Mouse (Mus musculus): ENCODE data around the gene Hspe1. TPM values are rescaled to one million over a fixed set of nuclear protein-coding genes. Genes with fewer than 3 reads are reported as not detected.
A peak's percentile ranks its signal among the peaks of the same experiment; 100 is the strongest.

The Hspe1 gene
- polyA plus RNA-seq, 1 experiment = 914 TPM

DNA sequence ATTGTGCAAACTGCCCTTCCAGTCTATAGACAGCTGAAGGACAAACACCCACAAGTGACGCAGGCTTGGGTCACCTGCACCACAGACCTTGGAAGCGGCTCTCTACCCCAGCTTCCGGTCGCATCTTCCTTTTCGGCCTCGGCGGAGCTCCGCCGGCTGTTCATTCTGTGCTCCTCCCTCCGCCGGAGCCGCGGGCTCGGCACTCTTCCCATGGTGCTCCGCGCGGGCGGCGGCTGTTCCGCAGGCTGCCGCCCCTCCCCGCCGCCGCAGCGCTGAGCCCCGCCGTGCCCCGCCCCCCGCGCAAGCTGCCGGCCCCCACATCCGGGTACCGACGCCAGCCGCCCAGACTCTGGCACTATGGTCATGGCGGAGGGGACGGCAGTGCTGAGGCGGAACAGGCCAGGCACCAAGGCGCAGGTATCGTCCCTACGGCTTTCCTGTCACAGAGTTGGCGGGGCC is 43.0 kb downstream of the Hspe1 start, which contains the start of gene Mob4:
Gene Mob4 (plus strand): TSS at position 289 of the 459 bp plus-strand sequence.
- Histone ChIP-seq H3K4me3 (ENCODE audit: insufficient read depth, poor library complexity, severe bottlenecking) (peak within 1 kb of the TSS; percentile 80), H3ac (ENCODE audit: control insufficient read depth, insufficient read length, low read depth) (peak within 1 kb of the TSS; percentile 99), H3K79me3 (ENCODE audit: low read depth) (peaks cover 42% of the 10 kb centered on the region), H3K79me2 (ENCODE audit: control insufficient read depth, insufficient read depth) (peaks cover 49% of the 10 kb centered on the region), H3K36me3 (ENCODE audit: control insufficient read depth, insufficient read depth) (peaks cover 10% of the 10 kb centered on the region), H3K27me3 (ENCODE audit: control insufficient read depth, insufficient read depth, insufficient read length) (no peaks in the 10 kb centered on the region)
- TF ChIP-seq CTCF (IDR thresholded peaks at IDR 0.05; ENCODE audit: control insufficient read depth, insufficient read depth, insufficient read length) = no peak
- TF ChIP-seq FOSL1 (IDR thresholded peaks at IDR 0.05; ENCODE audit: insufficient read depth, low read length, poor library complexity, severe bottlenecking) = no peak
- no peak for TF ChIP-seq MAX (IDR thresholded peaks at IDR 0.05)
- no peak for TF ChIP-seq USF1 (IDR thresholded peaks at IDR 0.05; ENCODE audit: low read depth)
- TF ChIP-seq CEBPB (IDR thresholded peaks at IDR 0.05; ENCODE audit: low read depth) = peak; percentile 8
- TF ChIP-seq MYOG (IDR thresholded peaks at IDR 0.05; ENCODE audit: control insufficient read depth, extremely low read depth, insufficient read length) = no peak
- no peak for TF ChIP-seq MYOD1 (IDR thresholded peaks at IDR 0.05; ENCODE audit: control insufficient read depth, insufficient read length, low read depth)

- Histone ChIP-seq H3ac (ENCODE audit: control insufficient read depth, insufficient read length, low read depth) (peak overlapping the region; percentile 99), H3K79me2 (ENCODE audit: control insufficient read depth, insufficient read depth) (peaks cover 55% of the 10 kb centered on the region), H3K36me3 (ENCODE audit: control insufficient read depth, insufficient read depth) (peaks cover 10% of the 10 kb centered on the region), H3K27me3 (ENCODE audit: control insufficient read depth, insufficient read depth, insufficient read length) (no peaks in the 10 kb centered on the region), H3K4me3 (ENCODE audit: insufficient read depth, poor library complexity, severe bottlenecking) (peak overlapping the region; percentile 80), H3K79me3 (ENCODE audit: low read depth) (peaks cover 46% of the 10 kb centered on the region)
- TF ChIP-seq USF1 (IDR thresholded peaks at IDR 0.05; ENCODE audit: low read depth) (no peak), FOSL1 (IDR thresholded peaks at IDR 0.05; ENCODE audit: insufficient read depth, low read length, poor library complexity, severe bottlenecking) (no peak), MYOD1 (IDR thresholded peaks at IDR 0.05; ENCODE audit: control insufficient read depth, insufficient read length, low read depth) (peak; percentile 58), CEBPB (IDR thresholded peaks at IDR 0.05; ENCODE audit: low read depth) (no peak), CTCF (IDR thresholded peaks at IDR 0.05; ENCODE audit: control insufficient read depth, insufficient read depth, insufficient read length) (no peak)
Observed at GRCm38 (mm10) chr1:55131424-55132014, 43.6 kb downstream of the Hspe1 start.

- H3K79me3 ChIP-seq (ENCODE audit: low read depth) = peaks cover 52% of the 10 kb centered on the region
Observed at GRCm38 (mm10) chr1:55132308-55132707, 44.4 kb downstream of the Hspe1 start.

DNA sequence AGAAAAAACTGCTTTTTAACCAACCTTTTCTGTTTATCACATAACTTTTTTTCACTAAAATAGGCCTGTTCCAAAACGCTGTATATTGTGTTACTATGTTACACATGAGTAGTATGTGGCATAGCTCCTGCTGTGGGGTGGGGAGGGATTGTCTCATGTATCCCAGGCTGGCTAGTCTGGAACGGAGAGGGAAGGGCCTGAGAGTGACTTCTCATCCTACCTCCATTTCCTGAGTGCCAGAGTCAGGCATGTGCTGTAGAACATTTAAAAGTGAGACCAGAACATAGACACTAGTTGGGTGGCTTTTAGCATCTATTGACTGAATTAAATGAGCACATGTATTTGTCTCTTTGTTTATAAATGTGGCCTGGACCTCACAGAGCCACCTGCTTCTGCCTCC is 45.2 kb downstream of the Hspe1 start:
- no peak overlapping the region for H3ac ChIP-seq (ENCODE audit: control insufficient read depth, insufficient read length, low read depth)
- H3K79me2 ChIP-seq (ENCODE audit: control insufficient read depth, insufficient read depth) = peaks cover 71% of the 10 kb centered on the region
- TF ChIP-seq USF1 (IDR thresholded peaks at IDR 0.05; ENCODE audit: low read depth) = no peak
- TF ChIP-seq FOSL1 (IDR thresholded peaks at IDR 0.05; ENCODE audit: insufficient read depth, low read length, poor library complexity, severe bottlenecking) = no peak
- no peak for TF ChIP-seq MYOD1 (IDR thresholded peaks at IDR 0.05; ENCODE audit: control insufficient read depth, insufficient read length, low read depth)
- no peak for TF ChIP-seq CEBPB (IDR thresholded peaks at IDR 0.05; ENCODE audit: low read depth)
- TF ChIP-seq MAX (IDR thresholded peaks at IDR 0.05) = no peak
- no peak for TF ChIP-seq CTCF (IDR thresholded peaks at IDR 0.05; ENCODE audit: control insufficient read depth, insufficient read depth, insufficient read length)
- no peak for TF ChIP-seq MYOG (IDR thresholded peaks at IDR 0.05; ENCODE audit: control insufficient read depth, extremely low read depth, insufficient read length)
- peaks cover 60% of the 10 kb centered on the region for H3K79me3 ChIP-seq (ENCODE audit: low read depth)
- H3K4me3 ChIP-seq (ENCODE audit: insufficient read depth, poor library complexity, severe bottlenecking) = no peak overlapping the region
- H3K36me3 ChIP-seq (ENCODE audit: control insufficient read depth, insufficient read depth) = peaks cover 20% of the 10 kb centered on the region
- no peaks in the 10 kb centered on the region for H3K27me3 ChIP-seq (ENCODE audit: control insufficient read depth, insufficient read depth, insufficient read length)

More at GRCm38 (mm10) chr1:55132308-55132707, 44.4 kb downstream of the Hspe1 start:
- Histone ChIP-seq H3K36me3 (ENCODE audit: control insufficient read depth, insufficient read depth) (peaks cover 11% of the 10 kb centered on the region), H3K4me3 (ENCODE audit: insufficient read depth, poor library complexity, severe bottlenecking) (peak overlapping the region; percentile 80), H3K27me3 (ENCODE audit: control insufficient read depth, insufficient read depth, insufficient read length) (no peaks in the 10 kb centered on the region), H3ac (ENCODE audit: control insufficient read depth, insufficient read length, low read depth) (no peak overlapping the region), H3K79me2 (ENCODE audit: control insufficient read depth, insufficient read depth) (peaks cover 63% of the 10 kb centered on the region)
- TF ChIP-seq USF1 (IDR thresholded peaks at IDR 0.05; ENCODE audit: low read depth) (no peak), MAX (IDR thresholded peaks at IDR 0.05) (no peak), FOSL1 (IDR thresholded peaks at IDR 0.05; ENCODE audit: insufficient read depth, low read length, poor library complexity, severe bottlenecking) (no peak), CTCF (IDR thresholded peaks at IDR 0.05; ENCODE audit: control insufficient read depth, insufficient read depth, insufficient read length) (no peak), MYOG (IDR thresholded peaks at IDR 0.05; ENCODE audit: control insufficient read depth, extremely low read depth, insufficient read length) (no peak), MYOD1 (IDR thresholded peaks at IDR 0.05; ENCODE audit: control insufficient read depth, insufficient read length, low read depth) (no peak), CEBPB (IDR thresholded peaks at IDR 0.05; ENCODE audit: low read depth) (no peak)

DNA sequence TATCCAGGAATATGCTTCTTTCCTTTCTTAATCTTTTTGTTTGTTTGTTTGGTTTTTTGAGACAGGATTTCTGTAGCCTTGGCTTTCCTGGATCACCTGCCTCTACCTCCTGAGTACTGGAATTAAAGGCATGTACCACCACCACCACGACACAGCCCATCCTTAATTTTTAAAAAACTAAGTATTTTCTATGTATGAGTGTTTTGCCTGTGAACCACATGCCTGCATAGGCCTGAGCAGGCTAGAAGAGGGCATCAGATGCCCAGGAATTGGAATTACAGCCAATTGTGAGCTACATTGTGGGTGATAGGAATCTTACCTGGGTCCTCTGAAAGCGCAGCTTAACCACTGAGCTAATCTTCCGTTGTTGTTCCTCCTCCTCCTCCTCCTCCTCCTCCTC is 46.4 kb downstream of the Hspe1 start:
- H3K4me3 ChIP-seq (ENCODE audit: insufficient read depth, poor library complexity, severe bottlenecking) = no peak overlapping the region
- no peaks in the 10 kb centered on the region for H3K27me3 ChIP-seq (ENCODE audit: control insufficient read depth, insufficient read depth, insufficient read length)
- no peak for TF ChIP-seq CEBPB (IDR thresholded peaks at IDR 0.05; ENCODE audit: low read depth)
- TF ChIP-seq CTCF (IDR thresholded peaks at IDR 0.05; ENCODE audit: control insufficient read depth, insufficient read depth, insufficient read length) = no peak
- no peak for TF ChIP-seq MYOD1 (IDR thresholded peaks at IDR 0.05; ENCODE audit: control insufficient read depth, insufficient read length, low read depth)
- TF ChIP-seq FOSL1 (IDR thresholded peaks at IDR 0.05; ENCODE audit: insufficient read depth, low read length, poor library complexity, severe bottlenecking) = no peak
- TF ChIP-seq MAX (IDR thresholded peaks at IDR 0.05) = no peak
- TF ChIP-seq MYOG (IDR thresholded peaks at IDR 0.05; ENCODE audit: control insufficient read depth, extremely low read depth, insufficient read length) = no peak
- no peak for TF ChIP-seq USF1 (IDR thresholded peaks at IDR 0.05; ENCODE audit: low read depth)
- peaks cover 82% of the 10 kb centered on the region for H3K79me2 ChIP-seq (ENCODE audit: control insufficient read depth, insufficient read depth)
- peaks cover 25% of the 10 kb centered on the region for H3K36me3 ChIP-seq (ENCODE audit: control insufficient read depth, insufficient read depth)
- peaks cover 70% of the 10 kb centered on the region for H3K79me3 ChIP-seq (ENCODE audit: low read depth)
- no peak overlapping the region for H3ac ChIP-seq (ENCODE audit: control insufficient read depth, insufficient read length, low read depth)

Measured in C2C12 (cell line).